Mouse (Mus musculus) lung, adult 2 months (tissue): Measurements from ENCODE around the gene Olfr1199.

Experiments used
- CTCF ChIP-seq: fragments of 200-500 bp; IDR thresholded peaks from 2 replicates; pipeline ENCODE4 v1.5.1; 2011; ENCODE audit warnings: mild to moderate bottlenecking, low read length, control low read depth; ENCODE audit not compliant: insufficient read depth
- POLR2A ChIP-seq: fragments of 200-500 bp; IDR thresholded peaks from 2 replicates; pipeline ENCODE4 v1.6.1; 2011; ENCODE audit warnings: low read depth, mild to moderate bottlenecking, control low read depth, low read length, borderline replicate concordance; ENCODE audit errors: extremely low read depth

GRCm38 (mm10) chr2:88751270-88751669, 9.0 kb downstream of the Olfr1199 start, which contains the start of gene Olfr1198:
- TF ChIP-seq CTCF (no peak), POLR2A (no peak)
